Mouse (Mus musculus) lung, postnatal 25 days (tissue): ENCODE results near the gene Fndc3b.

Experiments
- DNase-seq: peaks from one replicate; pipeline ENCODE4 v3.0.0; 2022; ENCODE audit warnings: low spot score

Gene Fndc3b

DNA sequence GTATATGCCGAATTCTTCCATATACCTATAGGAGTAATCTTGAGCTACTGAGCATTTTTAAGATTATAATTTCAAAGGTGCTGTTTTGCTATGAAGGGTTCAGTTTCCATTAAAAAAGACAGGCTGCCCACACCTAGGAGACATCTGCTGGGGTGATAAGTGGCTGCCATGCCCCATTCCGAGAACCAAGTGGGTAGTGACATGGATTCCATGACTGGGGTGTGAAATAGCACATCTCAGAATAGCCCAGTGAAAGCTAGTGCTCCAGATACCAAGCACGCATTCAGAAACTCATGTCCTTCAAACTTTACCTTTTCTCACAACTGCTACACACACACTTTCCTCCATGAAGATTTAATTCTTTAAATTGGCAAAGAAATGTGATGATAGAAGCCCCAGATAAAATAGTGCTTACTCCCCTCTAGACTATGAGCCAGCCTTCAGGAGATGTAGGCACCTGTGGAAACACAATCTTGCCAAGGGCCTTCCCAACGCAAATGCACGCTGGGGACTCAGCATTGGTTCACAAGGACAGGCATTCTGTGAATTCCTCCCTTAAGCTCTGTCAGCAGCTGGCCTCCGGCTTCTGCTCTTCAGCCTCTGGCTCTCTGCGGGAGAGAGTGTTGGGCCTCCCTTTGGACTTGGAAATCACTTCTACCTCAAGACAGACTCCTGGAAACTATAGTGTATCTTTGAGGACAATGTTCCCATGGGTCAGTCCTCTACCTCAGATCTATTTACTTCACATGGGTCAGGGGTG is 207.6 kb downstream of the Fndc3b start:
- DNase-seq = no peak

DNA sequence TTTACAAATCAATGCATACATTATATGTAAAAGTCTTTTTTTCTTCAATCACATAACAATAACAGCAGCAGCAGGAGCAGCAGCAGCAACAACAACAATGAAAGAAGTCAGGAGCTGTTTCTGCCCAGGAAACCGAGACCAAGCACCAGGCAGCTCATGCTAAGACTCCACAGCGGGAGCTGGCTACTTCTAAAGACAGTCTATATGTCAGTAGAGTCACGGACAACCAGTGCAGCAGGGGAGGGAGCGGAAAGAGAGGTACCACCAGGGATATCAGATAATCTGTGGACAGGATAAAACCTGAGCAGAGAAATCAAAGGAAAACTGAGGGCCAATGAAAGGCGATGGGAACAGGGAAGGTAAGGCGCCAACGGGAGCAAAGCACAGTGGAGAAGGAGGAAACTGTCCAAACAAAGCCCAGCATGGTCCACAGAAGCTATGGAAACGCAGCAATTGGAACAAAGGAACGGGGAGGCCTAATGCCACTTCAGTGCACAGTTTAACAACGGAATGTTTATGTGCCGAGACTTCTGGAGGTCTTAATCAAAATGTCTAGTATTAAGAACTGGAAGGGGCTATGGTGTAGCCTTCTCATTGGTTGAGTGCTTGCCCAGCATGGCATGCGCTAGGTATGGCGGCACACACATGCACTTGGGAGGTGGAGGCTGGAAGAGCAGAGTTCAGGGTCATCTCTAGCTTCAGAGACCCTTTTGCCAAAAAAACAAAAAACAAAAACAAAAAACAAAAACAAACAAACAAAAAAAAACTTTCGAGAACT is 215.6 kb downstream of the Fndc3b start:
- no peak for DNase-seq

DNA sequence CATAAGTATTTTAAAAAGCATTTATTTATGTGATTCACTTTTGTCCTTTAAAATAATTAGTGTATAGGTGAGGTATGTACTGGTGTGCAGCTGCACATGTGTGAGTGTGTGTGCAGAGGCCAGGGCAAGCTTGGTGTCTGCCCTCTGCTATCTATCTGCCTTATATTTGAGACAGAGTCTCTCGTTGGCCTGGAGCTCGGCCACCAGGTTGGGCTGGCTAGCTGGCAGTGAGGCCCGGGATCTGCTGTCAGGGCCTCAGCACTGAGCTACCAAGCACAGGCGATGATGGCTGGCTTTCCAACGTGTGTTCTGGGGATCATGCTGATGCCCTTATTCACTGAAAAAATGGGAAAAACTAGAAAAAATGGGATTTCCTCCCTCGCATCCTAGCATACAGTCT is 216.4 kb downstream of the Fndc3b start:
- DNase-seq = no peak

DNA sequence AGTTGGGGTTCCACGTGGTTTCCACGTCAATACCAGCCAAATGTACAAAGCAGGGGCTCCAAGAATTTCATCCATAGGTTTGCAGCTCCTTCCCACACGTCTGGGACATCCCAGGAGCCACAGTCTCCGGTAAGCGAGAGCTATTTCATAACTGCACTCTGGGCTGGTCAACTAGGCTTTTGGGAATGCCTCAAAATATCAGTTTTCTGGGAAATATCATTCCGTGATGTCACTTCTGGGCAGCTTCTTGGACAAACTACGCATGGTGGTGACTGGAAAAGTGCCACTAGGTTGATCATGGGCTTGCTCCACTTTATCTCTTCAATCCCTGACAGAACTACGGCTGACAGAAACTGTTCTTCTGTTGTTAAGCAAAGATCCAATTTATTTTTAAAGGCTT is 217.0 kb downstream of the Fndc3b start:
- no peak for DNase-seq

DNA sequence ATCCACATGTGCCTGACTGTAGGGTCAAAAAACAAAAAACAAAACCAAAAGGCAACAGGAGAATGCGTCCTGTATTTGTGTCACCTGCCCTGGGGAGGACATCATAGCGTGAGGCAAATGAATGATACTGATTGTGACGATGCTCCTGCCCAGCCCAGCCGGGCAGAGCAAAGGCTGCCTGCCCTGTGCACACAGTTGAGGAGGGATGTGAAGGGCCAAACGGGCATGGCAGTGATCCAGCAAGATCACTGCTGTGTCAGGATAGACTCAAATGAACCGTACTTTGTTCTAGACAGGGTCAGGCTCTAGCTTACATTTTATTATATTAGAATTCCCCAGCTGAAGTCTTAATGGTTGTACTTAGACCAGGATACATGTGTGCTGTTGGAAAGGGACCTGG is 219.3 kb downstream of the Fndc3b start:
- no peak for DNase-seq

DNA sequence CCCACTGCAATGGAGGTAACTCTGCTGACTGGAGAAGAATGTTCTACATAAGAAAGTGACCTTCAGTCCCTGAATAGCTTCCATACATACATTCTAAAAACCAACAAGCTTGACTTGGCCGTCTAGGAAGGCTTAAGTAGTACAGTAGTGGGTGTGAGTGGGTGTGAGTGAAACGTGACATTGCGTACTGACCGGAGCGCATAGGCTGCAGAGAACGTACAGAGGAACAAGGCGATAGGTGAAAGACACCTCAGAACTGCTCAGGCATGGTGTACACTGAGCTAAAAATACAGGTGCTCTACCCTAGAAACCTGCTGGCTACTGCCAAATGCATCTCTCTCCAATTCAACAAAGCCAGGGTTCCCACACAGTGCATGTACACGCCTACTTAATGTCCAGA is 219.7 kb downstream of the Fndc3b start:
- no peak for DNase-seq

DNA sequence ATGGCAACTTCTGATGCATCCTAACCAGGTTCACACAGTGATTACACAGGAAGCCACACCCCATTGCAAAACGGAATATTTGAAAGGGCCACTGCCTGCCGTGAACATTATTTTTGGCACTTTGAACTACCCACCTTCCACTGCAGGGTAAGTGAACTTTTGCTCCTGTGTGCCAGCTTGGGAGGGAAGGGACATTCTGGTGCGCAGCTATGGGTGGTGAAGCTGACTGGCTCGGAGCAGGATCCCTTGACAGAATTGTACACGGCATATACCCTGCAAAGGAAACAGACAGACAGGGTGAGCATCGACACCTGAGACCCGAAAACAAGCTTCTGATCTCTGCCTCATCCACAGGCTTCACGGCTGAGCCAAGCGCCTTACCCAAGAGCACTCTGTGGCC is 220.2 kb downstream of the Fndc3b start:
- no peak for DNase-seq

DNA sequence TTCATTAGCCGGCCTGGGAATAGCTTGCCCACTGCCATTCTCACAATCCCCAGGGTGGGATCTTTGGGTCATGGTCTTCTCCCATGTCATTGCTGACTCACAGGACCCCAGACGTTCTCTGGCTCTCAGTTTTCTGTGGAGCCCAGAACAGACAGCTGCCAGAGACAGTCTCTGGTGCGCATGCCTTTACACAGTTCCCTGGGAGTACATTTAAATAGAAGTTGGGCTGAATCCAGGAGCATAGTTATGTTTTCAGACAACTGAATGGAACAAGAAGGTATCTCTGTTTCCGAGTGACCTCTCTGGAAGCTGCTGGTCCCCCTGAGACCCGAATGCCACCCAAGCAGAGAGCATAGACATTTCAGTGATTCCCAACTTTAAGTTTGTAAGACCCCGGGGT is 221.6 kb downstream of the Fndc3b start:
- no peak for DNase-seq

DNA sequence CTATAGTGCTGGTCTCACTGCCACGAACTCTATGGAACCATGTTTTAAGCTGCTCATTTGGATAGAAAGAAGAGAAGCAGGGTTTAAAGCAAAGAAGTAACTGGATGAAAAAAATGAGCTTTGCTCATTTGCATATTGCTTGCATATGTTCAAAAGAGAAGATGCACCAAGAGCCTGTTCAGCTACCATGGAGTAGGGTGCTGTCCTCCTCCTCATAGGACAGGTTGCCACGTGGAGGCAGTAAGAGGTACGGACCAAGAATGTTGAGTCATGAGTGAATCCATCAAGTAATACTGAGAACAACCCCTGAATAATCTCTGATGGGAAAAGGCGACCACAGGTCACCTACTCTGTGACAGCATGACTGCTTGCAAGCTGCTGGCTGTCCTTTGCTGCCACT is 226.0 kb downstream of the Fndc3b start:
- no peak for DNase-seq

DNA sequence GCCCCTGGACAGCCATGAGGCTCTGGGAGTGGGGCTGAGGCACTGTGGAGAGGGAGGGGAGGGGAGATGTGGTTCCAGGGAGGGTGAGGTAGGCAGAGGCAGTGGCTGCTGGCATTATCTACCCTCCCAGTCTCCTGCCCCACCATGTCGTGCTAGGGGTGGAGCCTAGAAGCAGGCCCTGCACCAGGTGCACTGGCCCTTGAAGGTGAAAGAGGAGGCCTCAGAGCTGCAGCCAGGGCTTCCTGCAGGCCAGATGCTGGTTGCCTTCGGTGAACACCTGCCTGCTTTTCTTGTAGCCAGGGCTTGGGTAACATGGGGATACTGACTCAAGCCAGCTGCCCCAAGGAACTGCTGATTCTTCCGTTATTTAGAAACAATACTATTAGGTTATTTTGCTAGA is 226.4 kb downstream of the Fndc3b start:
- DNase-seq = no peak

DNA sequence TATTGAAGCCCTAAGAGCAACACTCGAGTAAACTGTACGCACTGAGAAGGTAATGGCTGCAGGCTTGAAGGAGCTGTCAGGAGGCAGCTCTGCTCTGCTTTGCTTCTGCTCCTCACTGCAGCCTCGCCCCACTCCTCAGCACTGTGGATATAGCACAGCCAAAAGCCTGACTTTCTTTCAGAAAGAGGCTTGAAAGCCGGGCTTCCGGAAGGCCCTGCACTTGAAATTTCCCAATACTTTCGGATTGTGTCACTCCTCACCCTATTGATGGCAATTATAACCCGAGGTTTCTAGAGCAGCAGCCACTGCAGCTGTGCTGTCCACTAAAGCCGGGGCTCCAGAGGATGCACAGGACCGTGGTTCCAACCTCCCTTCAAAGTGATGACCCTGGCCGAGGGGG is 227.3 kb downstream of the Fndc3b start:
- peak; percentile 20 for DNase-seq

DNA sequence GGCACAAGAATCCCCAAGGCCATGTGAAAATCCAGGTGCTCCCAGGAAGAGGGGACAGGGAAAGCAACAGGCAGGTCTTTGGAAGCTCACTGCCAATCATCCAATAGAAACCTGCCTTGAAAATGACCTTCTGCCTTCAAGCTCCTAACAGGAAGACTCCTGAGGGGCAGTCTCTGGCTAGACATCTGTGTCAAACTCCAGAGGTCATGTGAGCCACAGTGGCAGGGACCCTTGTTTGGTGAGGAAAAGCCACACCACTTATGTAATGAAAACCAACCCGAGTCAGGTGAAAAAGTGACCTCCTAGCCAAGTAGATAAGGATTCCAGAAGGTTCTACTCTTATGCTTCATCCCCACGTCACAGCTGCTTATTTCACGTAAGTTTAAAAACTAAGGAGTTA is 227.8 kb downstream of the Fndc3b start:
- no peak for DNase-seq

DNA sequence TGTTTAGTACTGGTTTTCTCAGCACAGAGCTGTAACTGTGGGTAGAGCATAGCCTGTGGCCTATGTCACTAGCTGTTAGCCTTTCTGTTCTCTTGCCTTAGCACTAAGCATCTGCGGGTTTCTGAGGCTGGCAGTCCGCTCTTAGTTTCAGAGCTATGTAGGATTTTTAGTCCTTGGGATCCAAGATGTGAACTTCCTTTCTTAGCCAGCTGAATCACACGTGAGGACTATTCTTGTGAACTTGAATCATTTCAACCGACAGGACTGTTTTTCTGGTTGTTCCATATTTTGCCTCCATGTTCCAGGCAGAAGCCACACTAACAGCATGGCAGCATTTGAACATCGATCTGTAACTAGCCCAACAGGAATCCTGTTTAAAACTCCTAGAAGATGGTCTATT is 229.4 kb downstream of the Fndc3b start:
- no peak for DNase-seq

DNA sequence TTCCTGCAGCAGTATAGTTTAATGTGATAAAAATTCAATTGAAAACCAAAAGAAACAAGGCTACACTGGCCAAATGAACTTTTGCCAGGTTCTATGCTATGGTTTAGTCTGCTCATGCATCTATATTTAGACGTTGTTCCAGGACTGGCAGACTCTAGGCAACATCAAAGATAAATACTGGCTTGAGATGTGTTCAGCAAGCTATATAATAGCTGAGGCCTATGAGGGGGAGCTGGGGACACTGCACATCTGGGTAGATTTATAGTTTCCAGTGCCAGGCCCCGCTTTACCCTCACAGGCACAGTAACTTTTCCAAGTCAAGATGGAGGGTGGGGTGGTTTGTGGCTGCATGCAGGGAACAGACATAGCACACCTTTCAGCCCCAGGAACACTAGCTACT is 231.7 kb downstream of the Fndc3b start:
- DNase-seq = no peak

DNA sequence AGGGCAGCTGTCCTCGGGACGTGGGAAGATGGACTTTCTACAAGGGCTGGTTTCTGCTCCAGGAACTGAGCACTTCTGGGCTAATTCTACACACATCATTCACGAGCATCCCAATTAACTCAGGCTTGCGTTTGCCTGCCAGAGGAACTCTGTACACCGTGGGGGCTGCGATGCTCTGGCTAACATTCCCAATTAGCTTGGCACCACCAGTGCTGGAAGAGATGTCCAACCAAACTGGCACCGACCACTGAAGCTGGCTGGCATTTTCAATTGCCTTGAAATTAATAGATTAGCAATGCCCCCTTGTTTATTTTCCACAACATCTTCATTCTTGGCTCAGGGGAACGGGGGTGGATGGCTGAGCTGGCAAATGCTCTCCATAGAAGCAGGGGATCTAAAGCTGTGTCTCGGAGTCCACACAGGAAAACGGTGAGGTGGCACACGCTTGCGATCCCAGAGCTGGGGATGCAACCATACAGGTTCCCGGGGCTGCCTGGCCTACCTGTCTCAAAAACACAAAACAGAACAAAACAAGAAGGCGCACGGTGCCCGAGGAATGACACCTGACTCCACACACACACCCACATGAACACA is 232.4 kb downstream of the Fndc3b start:
- DNase-seq = no peak

DNA sequence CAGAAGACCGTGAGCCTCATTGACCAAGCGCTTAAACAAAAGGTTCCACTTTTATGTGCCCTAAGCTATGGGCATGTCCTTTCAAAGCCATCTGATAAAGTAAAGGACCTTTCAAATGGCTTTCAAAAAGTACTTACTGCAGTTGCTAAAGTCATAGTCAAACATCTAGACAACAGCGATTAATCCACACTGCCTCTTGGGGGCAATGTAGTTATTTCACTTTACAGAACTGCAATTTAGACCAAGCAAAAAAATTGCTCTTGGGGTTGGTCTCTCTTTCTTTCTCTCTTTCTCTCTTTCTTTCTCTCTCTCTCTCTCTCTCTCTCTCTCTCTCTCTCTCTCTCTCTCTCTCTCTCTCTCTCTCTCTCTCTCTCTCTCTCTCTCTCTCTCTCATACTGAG is 233.4 kb downstream of the Fndc3b start:
- DNase-seq = peak; percentile 19

DNA sequence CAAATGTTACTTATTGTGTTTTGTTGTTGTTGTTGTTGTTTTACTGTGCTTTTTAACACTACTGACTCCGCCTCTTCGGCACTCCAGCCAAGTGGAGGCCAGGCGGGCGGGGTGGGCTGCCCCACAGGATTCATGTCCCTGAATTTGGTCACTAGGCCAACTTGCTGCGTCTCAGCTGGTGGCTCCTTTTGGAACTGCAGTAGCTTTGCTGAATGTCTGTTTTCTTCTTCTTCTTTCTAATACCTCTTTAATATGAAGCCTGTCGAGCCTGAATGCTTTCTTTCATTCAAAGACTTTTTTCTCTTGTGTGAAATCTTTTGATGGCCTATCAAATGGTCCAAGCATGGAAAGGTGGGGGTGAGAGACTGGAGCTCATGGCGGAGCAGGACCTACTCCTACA is 235.2 kb downstream of the Fndc3b start:
- no peak for DNase-seq

DNA sequence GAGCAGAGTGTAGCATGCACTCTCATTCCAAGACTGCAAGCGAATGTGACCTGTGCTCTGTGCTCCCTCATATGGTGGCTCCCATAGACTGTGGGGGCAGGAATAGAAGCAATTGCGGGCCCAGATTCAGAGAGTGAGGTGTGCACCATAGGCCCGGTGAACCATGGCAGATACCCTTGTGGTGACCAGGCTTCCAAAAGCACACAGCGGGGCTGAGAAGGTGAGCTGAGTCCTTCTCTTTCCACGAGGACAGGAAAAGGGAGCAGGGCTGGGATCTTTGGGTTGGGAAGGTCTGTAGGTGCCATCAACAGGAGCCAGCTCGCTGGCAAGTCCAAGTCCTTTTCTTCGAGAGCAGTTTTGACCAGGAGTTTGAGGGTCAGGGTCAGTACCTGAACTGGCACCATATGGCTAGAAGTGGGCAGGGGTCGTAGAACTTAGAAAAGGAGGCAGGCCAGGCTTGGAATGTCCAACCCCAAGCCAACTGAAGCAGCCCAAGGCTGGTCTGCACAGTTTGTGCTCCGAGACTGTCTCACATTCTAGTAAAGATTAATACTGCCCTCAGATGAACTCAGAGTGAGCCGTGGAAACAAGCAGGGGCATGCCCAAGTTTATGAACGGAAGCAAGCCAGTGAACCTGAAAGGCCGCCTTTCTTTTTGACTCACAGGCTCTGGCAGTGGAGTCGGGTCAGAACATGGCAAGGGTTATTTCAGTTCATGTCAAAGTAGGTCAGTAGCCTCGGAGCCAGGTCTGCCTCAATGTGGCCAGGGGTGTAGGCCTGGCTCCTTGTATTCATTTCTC is 237.1 kb downstream of the Fndc3b start:
- no peak for DNase-seq

DNA sequence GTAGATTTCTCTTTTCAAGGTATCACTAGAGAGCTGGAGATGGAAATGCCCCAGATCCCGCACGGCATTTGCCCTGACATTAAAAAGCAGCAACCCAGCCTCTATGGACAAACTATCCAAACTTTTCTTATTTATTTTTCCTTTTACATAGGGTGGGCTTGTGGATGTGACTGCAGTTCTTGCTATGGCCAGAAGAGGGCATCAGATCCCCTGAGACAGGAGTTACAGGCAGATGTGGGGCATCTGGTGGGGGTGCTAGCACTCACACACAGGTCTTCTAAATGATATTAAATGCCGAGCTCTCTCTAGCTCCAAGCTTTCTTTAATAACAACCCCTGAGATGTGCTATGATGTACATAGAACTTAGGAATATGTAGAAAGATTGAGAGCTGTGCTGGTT is 238.3 kb downstream of the Fndc3b start:
- DNase-seq = no peak

DNA sequence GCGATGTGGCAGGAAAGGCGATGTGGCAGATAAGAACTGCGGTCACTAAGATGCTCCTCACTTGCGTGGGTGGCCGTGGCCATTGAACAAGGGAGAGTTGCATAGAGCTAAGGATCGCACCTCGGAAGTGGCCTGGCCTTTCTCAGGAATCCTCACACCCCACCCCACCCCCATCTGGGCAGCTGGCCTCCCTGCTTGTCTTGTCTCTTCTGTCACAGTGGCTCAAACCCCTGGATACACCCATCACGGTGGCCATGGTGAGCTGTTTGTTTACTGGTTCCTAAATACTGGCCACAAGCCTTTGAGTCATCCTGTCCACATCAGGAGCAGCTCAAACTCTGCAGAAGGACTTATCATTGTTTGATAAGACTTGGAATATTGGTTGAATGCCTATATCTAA is 240.3 kb downstream of the Fndc3b start:
- no peak for DNase-seq

DNA sequence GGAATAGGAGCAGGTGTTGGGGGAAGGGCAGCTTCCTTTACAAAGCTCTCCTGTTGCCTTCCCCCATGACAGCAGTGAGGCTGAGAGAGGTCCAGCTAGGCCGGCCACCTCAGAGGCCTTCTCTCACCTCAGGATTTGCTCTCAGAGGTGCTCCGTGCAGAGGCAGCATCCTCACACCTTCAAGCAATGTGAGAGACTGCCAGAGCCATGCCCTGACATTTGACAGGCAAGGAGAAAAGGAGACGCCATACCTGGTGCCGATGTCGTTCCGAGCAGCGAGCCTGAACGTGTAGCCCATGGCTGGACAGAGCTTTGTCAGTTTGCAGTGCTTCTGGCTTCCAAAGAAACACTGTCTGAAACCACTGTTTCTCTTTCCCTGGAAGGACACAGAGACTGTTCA is 241.1 kb downstream of the Fndc3b start:
- DNase-seq = no peak

DNA sequence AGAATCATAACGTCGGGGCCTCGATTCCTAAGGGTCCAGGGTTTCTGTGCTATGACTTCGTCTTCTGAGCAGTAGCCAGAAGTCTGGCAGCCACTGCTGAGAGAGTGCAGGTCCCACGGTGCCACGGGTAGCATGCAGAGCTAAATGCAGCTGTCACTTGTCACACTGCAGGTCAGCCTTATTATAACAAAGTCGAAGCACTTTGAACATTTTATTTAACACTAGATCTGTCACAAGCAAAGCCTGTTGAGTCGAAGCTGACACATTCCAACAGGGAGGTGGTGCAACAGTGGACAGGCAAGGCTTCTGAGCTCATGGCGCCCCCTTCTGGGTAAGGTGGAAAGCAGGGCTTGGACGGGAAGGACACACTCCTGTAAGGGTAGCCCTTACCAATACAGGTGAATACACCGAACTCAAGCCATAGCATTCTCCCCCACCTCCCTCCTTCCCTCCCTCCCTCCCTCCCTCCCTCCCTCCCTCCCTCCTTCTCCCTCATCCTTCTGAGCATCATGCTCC is 243.5 kb downstream of the Fndc3b start:
- DNase-seq = peak; percentile 18
